Mouse (Mus musculus) cerebellum, adult 18-20 months (tissue): ENCODE measurements around the gene Gpr142.

Experiments
- DNase-seq, 2 experiments: peaks; one replicate each; pipeline ENCODE4 v3.0.0; 2021

Gpr142 gene

GRCm38 (mm10) chr11:114798624-114799023 lies at the start of gene Gpr142:
TSS of gene Gpr142 (plus strand) at chr11:114798924.
- DNase-seq: peak in 1 of 2 experiments; percentile 6

GRCm38 (mm10) chr11:114764820-114765818 lies 33.6 kb upstream of the Gpr142 start, which contains the start of gene Kif19a:
TSS of gene Kif19a (plus strand) at chr11:114765388.
- DNase-seq: peak; percentile 56 to 66

GRCm38 (mm10) chr11:114769911-114770310 lies 28.8 kb upstream of the Gpr142 start:
- no peak for DNase-seq

- DNase-seq: no peak
Observed at GRCm38 (mm10) chr11:114771896-114772295, 26.8 kb upstream of the Gpr142 start.

GRCm38 (mm10) chr11:114780076-114780475 lies 18.6 kb upstream of the Gpr142 start:
- DNase-seq: no peak

GRCm38 (mm10) chr11:114785892-114786291 lies 12.8 kb upstream of the Gpr142 start:
- DNase-seq: no peak

GRCm38 (mm10) chr11:114786326-114786725 lies 12.4 kb upstream of the Gpr142 start:
- DNase-seq: peak; percentile 19 to 36

GRCm38 (mm10) chr11:114787611-114788010 lies 11.1 kb upstream of the Gpr142 start:
- DNase-seq: no peak

GRCm38 (mm10) chr11:114789061-114789714 lies 9.5 kb upstream of the Gpr142 start:
- peak; percentile 88 to 93 for DNase-seq

GRCm38 (mm10) chr11:114789716-114790115 lies 9.0 kb upstream of the Gpr142 start:
- DNase-seq: no peak

GRCm38 (mm10) chr11:114790171-114790570 lies 8.6 kb upstream of the Gpr142 start:
- peak in 1 of 2 experiments; percentile 30 for DNase-seq

GRCm38 (mm10) chr11:114790841-114791240 lies 7.9 kb upstream of the Gpr142 start:
- no peak for DNase-seq

GRCm38 (mm10) chr11:114791351-114791889 lies 7.3 kb upstream of the Gpr142 start:
- DNase-seq: peak in 1 of 2 experiments; percentile 66

- DNase-seq: peak; percentile 74 to 79
Observed at GRCm38 (mm10) chr11:114791891-114792411, 6.8 kb upstream of the Gpr142 start.

- no peak for DNase-seq
Observed at GRCm38 (mm10) chr11:114792931-114793494, 5.7 kb upstream of the Gpr142 start.

GRCm38 (mm10) chr11:114793868-114794545 lies 4.7 kb upstream of the Gpr142 start:
- DNase-seq: peak; percentile 53 to 56

GRCm38 (mm10) chr11:114794691-114795090 lies 4.0 kb upstream of the Gpr142 start:
- DNase-seq: no peak

GRCm38 (mm10) chr11:114795231-114795746 lies 3.4 kb upstream of the Gpr142 start:
- DNase-seq: peak; percentile 92

GRCm38 (mm10) chr11:114795848-114796322 lies 2.8 kb upstream of the Gpr142 start, which contains the start of gene Btbd17:
TSS of gene Btbd17 (minus strand) at chr11:114795945.
- DNase-seq: peak; percentile 52 to 54

- no peak for DNase-seq
Observed at GRCm38 (mm10) chr11:114797176-114797575, 1.5 kb upstream of the Gpr142 start.

- peak in 1 of 2 experiments; percentile 11 for DNase-seq
Observed at GRCm38 (mm10) chr11:114797981-114798380, 743 bp upstream of the Gpr142 start.
